Comparison of ENCODE assay signal across 8 mouse cellular contexts in the genomic region with DNA sequence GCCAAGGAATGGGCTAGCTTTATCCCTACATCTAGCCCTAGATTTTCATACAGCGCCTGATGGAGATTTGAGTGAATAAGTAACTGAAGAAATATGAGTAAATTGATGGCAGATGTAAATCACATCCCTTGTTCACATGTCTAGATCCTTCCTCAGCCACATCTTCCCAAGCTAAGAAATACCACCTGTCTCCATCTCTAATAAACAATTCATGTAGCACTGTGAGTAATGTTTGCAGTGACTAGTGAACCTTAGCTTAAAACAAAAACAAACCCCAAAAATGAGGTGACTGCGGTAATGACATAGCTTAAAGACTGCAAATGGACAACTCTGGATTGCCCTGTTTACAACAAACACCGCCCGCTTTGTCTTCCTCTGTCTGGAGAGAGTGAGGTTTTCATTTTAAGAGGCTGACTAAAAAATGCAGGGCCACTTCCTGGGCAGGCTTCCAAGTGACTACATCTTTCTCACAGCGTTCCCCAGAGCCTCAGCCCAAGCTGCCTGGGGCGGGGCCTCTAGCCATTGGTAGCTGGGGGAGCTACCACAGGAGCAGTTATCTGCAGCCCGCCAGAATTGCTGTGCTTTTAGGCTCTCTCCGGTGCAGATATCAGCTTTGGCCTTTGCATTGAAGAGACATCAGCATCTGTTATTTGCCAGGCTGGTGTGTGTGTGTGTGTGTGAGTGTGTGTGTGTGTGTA. TPM values are rescaled to one million over a fixed set of nuclear protein-coding genes. Genes with fewer than 3 reads are reported as not detected.
A peak's percentile ranks its signal among the peaks of the same experiment; 100 is the strongest.
DNase-seq lines count a peak whose midpoint lies in the region; ATAC-seq lines count a peak whose summit lies in the region.

No protein-coding gene starts in this region.

- H3K9me3 ChIP-seq in embryonic facial prominence, embryonic 12.5 days = no peaks in the 10 kb centered on the region
- no peaks in the 10 kb centered on the region for H3K9me3 ChIP-seq in kidney, embryonic 15.5 days (replicated peaks)
- H3K9me3 ChIP-seq in liver, embryonic 12.5 days (replicated peaks) = no peaks in the 10 kb centered on the region

- no peaks in the 10 kb centered on the region for H3K27me3 ChIP-seq in embryonic facial prominence, embryonic 12.5 days
- peaks cover 15% of the 10 kb centered on the region; the same call in 1 of the 2 replicates for H3K27me3 ChIP-seq in kidney, embryonic 15.5 days
- no peaks in the 10 kb centered on the region for H3K27me3 ChIP-seq in liver, embryonic 12.5 days (replicated peaks)

- H3K4me2 ChIP-seq in embryonic facial prominence, embryonic 12.5 days (replicated peaks) = no peak overlapping the region
- peak overlapping the region; percentile 27; the same call in 1 of the 2 replicates for H3K4me2 ChIP-seq in kidney, embryonic 15.5 days
- peak overlapping the region; percentile 49 for H3K4me2 ChIP-seq in liver, embryonic 12.5 days

- 39% methylated on average over 8 of the region's 8 CpGs for WGBS in embryonic facial prominence, embryonic 12.5 days
- WGBS in kidney, embryonic 15.5 days = 48% methylated on average over 8 of the region's 8 CpGs
- WGBS in liver, embryonic 12.5 days (ENCODE audit: insufficient replicate concordance) = 33% methylated on average over 8 of the region's 8 CpGs

- 0 out of 2 replicates have a peak overlapping the region, but pooled peaks have one; percentile 41 for H3K27ac ChIP-seq in embryonic facial prominence, embryonic 12.5 days
- H3K27ac ChIP-seq in kidney, embryonic 15.5 days = no peak overlapping the region
- peak overlapping the region; percentile 85 for H3K27ac ChIP-seq in liver, embryonic 12.5 days

- no peaks in the 10 kb centered on the region for H3K36me3 ChIP-seq in embryonic facial prominence, embryonic 12.5 days
- no peaks in the 10 kb centered on the region for H3K36me3 ChIP-seq in kidney, embryonic 15.5 days
- peaks cover 11% of the 10 kb centered on the region for H3K36me3 ChIP-seq in liver, embryonic 12.5 days

- ATAC-seq in embryonic facial prominence, embryonic 12.5 days (ENCODE audit: insufficient number of reproducible peaks, insufficient read depth, low FRiP score, low TSS enrichment) = no peak
- peak; percentile 87 for ATAC-seq in kidney, embryonic 15.5 days (replicated peaks; ENCODE audit: low FRiP score)
- peak; percentile 98 for ATAC-seq in liver, embryonic 12.5 days

- no peaks in the 10 kb centered on the region for H3K4me1 ChIP-seq in embryonic facial prominence, embryonic 12.5 days
- H3K4me1 ChIP-seq in kidney, embryonic 15.5 days = 0 out of 2 replicates have a peak, but pooled peaks cover 4% of the 10 kb centered on the region
- H3K4me1 ChIP-seq in liver, embryonic 12.5 days = peaks cover 33% of the 10 kb centered on the region

- no peak overlapping the region for H3K4me3 ChIP-seq in embryonic facial prominence, embryonic 12.5 days
- H3K4me3 ChIP-seq in kidney, embryonic 15.5 days (replicated peaks) = no peak overlapping the region
- H3K4me3 ChIP-seq in liver, embryonic 12.5 days = peak overlapping the region; percentile 27

- peak; percentile 18 to 28 for DNase-seq in B cell, adult 2 months
- peak; percentile 34 for DNase-seq in adrenal gland, adult 8-10 months
- DNase-seq in heart, adult 11 months = peak; percentile 96
- DNase-seq in natural killer cell, adult 2 months (ENCODE audit: low spot score in 2 of 2) = peak; percentile 1 to 6
- DNase-seq in testis, postnatal 10 days (ENCODE audit: low spot score) = peak; percentile 68

- no peak overlapping the region for H3K9ac ChIP-seq in embryonic facial prominence, embryonic 12.5 days
- no peak overlapping the region for H3K9ac ChIP-seq in kidney, embryonic 15.5 days
- no peak overlapping the region; the same call in 1 of the 2 replicates for H3K9ac ChIP-seq in liver, embryonic 12.5 days

RNA-seq across cellular contexts. Expression of a gene that starts 46.0 kb away (rescaled TPM):
- total RNA-seq in adrenal gland, adult 8-10 months (2022) = 1 to 10 TPM in 3 of 4 experiments, under 1 TPM in 1; 0.55 to 1.6 (median 1.1) TPM
- polyA plus RNA-seq in embryonic facial prominence, embryonic 12.5 days (2016; fragmentation: Nextera tagmentation; extraction: Ambion mirVana) = 7.3 and 8.5 TPM in 2 replicates
- polyA plus RNA-seq in kidney, embryonic 15.5 days (2015; fragmentation: Nextera tagmentation; extraction: Ambion mirVana) = 1.3 and 1.6 TPM in 2 replicates
- 9.9 and 11.4 TPM in 2 replicates for polyA plus RNA-seq in liver, embryonic 12.5 days (2016; fragmentation: Nextera tagmentation; extraction: Ambion mirVana)

Comparison
In these comparisons a context has a peak if more than half of its experiments do, and no peak if none do; other contexts are left out.
1. DNase-seq: peak in every context shown above with its lines; median percentile 96 in heart, adult 11 months; 68 in testis, postnatal 10 days; 34 in adrenal gland, adult 8-10 months; 23 in B cell, adult 2 months; 4 in natural killer cell, adult 2 months.